ENCODE assay signal across 15 mouse cellular contexts in genomic region chr4:138077663-138078295, GRCm38 (mm10).
DNase-seq lines count a peak whose midpoint lies in the region; ATAC-seq and TF ChIP-seq lines count a peak whose summit lies in the region.
"Had no signal": no experiment of that assay in that cellular context is flagged by ENCODE, and none has a peak within 500 bp of the region (broad histone marks: within the 10 kb centered on the region; RNA-seq: fewer than 3 reads in every experiment).

No protein-coding gene starts in this region.

- TF ChIP-seq POLR2A in lung, adult 2 months (IDR thresholded peaks at IDR 0.05; ENCODE audit: borderline replicate concordance, extremely low read depth, low read depth, low read length): no peak

- WGBS in lung, postnatal 0 days: 86% methylated on average over 3 of the region's 3 CpGs
- WGBS in lung, adult 2 months: 65% methylated on average over 3 of the region's 3 CpGs
- 67% methylated on average over 3 of the region's 3 CpGs for WGBS in liver, embryonic 15.5 days (ENCODE audit: insufficient replicate concordance)

- DNase-seq in lung, postnatal 0 days (ENCODE audit: low spot score): no peak
- no peak for DNase-seq in lung, adult 2 months
- peak; percentile 19 for DNase-seq in c-Kit-positive CD71-positive TER-119-positive erythroid progenitor cells, embryonic 14.5 days (ENCODE audit: low spot score)
- no peak for DNase-seq in spleen, postnatal 14 days (ENCODE audit: low spot score in 2 of 2)
- DNase-seq in layer of hippocampus, postnatal 36 days: no peak
- DNase-seq: adrenal gland, postnatal 36 days; cerebellum, adult 11 months; heart, adult 18-20 months; kidney, adult 8-10 months; lung, postnatal 10 days had no signal

- no peaks in the 10 kb centered on the region for H3K9me3 ChIP-seq in lung, postnatal 0 days (ENCODE audit: low read length)
- H3K9me3 ChIP-seq in liver, embryonic 15.5 days (replicated peaks): no peaks in the 10 kb centered on the region
- H3K9me3 ChIP-seq: embryonic facial prominence, embryonic 15.5 days had no signal

- H3K27me3 ChIP-seq in lung, postnatal 0 days (replicated peaks; ENCODE audit: insufficient read depth, low read length): no peaks in the 10 kb centered on the region
- H3K27me3 ChIP-seq in liver, embryonic 15.5 days: no peaks in the 10 kb centered on the region
- H3K27me3 ChIP-seq: embryonic facial prominence, embryonic 15.5 days had no signal

- no peak overlapping the region for H3K27ac ChIP-seq in lung, postnatal 0 days (ENCODE audit: low read length)
- no peak overlapping the region for H3K27ac ChIP-seq in liver, embryonic 15.5 days (replicated peaks)
- H3K27ac ChIP-seq: embryonic facial prominence, embryonic 15.5 days; hindbrain, embryonic 14.5 days had no signal

- H3K9ac ChIP-seq in lung, postnatal 0 days (replicated peaks; ENCODE audit: low read depth): no peak overlapping the region
- no peak overlapping the region for H3K9ac ChIP-seq in liver, embryonic 15.5 days
- H3K9ac ChIP-seq: embryonic facial prominence, embryonic 15.5 days; hindbrain, embryonic 14.5 days had no signal

- no peak overlapping the region for H3K4me2 ChIP-seq in lung, postnatal 0 days (replicated peaks; ENCODE audit: low read depth, low read length)
- H3K4me2 ChIP-seq in liver, embryonic 15.5 days: no peak overlapping the region
- H3K4me2 ChIP-seq: embryonic facial prominence, embryonic 15.5 days; hindbrain, embryonic 14.5 days; midbrain, embryonic 11.5 days had no signal

- H3K4me3 ChIP-seq in lung, postnatal 0 days (ENCODE audit: low read depth, low read length): no peak overlapping the region
- no peak overlapping the region for H3K4me3 ChIP-seq in lung, adult 2 months (replicated peaks; ENCODE audit: extremely low read depth, low read depth, low read length)
- H3K4me3 ChIP-seq in liver, embryonic 15.5 days (replicated peaks): no peak overlapping the region
- H3K4me3 ChIP-seq: embryonic facial prominence, embryonic 15.5 days had no signal

- TF ChIP-seq CTCF in lung, postnatal 0 days (IDR thresholded peaks at IDR 0.05): no peak
- no peak for TF ChIP-seq CTCF in lung, adult 2 months (IDR thresholded peaks at IDR 0.05; ENCODE audit: insufficient read depth, low read length)

- H3K4me1 ChIP-seq in lung, postnatal 0 days (ENCODE audit: insufficient read depth, low read depth, low read length): no peaks in the 10 kb centered on the region
- peaks cover 9% of the 10 kb centered on the region for H3K4me1 ChIP-seq in lung, adult 2 months (ENCODE audit: control insufficient read depth, insufficient read depth, low read length)
- H3K4me1 ChIP-seq in liver, embryonic 15.5 days (replicated peaks): peaks cover 31% of the 10 kb centered on the region

- ATAC-seq in lung, postnatal 0 days: peak; percentile 41; the same call in 1 of the 2 replicates
- ATAC-seq in liver, embryonic 15.5 days (ENCODE audit: insufficient read depth): peak; percentile 67
- ATAC-seq in megakaryocyte, adult 5-6 weeks (ENCODE audit: poor library complexity, severe bottlenecking): no peak

- TF ChIP-seq EP300 in lung, postnatal 0 days (IDR thresholded peaks at IDR 0.05): no peak

- 0 out of 2 replicates have a peak, but pooled peaks cover 1% of the 10 kb centered on the region for H3K36me3 ChIP-seq in lung, postnatal 0 days (ENCODE audit: insufficient read depth, low read length)
- H3K36me3 ChIP-seq in liver, embryonic 15.5 days (replicated peaks): 0 out of 2 replicates have a peak, but pooled peaks cover under 1% of the 10 kb centered on the region
